Mouse (Mus musculus) lung, postnatal 0 days (tissue): ENCODE measurements around the gene Anapc11. TPM values are rescaled to one million over a fixed set of nuclear protein-coding genes. Genes with fewer than 3 reads are reported as not detected.

Experiments
- ATAC-seq: fragments of 200-750 bp; cut with Nextera tagmentation; 2 replicates; pipeline ENCODE4 v1.8.0; 2017; ENCODE audit warnings: moderate library complexity
- DNase-seq: peaks from one replicate; pipeline ENCODE4 v3.0.0-alpha.2; 2016; ENCODE audit warnings: low spot score
- H3K27ac ChIP-seq: fragments of 300-500 bp; sonication (generic); 2 replicates; pipeline ENCODE4 v1.5.1; 2014; ENCODE audit warnings: antibody characterized with exemption, mild to moderate bottlenecking, low read length, mixed read lengths
- H3K27me3 ChIP-seq: fragments of 300-500 bp; sonication (generic); replicated peaks from 2 replicates; pipeline ENCODE4 v1.6.1; 2014; ENCODE audit warnings: low read length, mixed read lengths; ENCODE audit not compliant: insufficient read depth
- H3K36me3 ChIP-seq: fragments of 300-500 bp; sonication (generic); 2 replicates; pipeline ENCODE4 v1.6.1; 2014; ENCODE audit warnings: low read length, mixed read lengths; ENCODE audit not compliant: insufficient read depth
- H3K4me1 ChIP-seq: fragments of 300-500 bp; sonication (generic); 2 replicates; pipeline ENCODE4 v1.6.1; 2014; ENCODE audit warnings: antibody characterized with exemption, low read depth, low read length, mixed read lengths; ENCODE audit not compliant: insufficient read depth
- H3K4me2 ChIP-seq: fragments of 300-500 bp; sonication (generic); replicated peaks from 2 replicates; pipeline ENCODE4 v1.6.1; 2014; ENCODE audit warnings: low read depth, mild to moderate bottlenecking, low read length, moderate library complexity, mixed read lengths
- H3K4me3 ChIP-seq: fragments of 300-500 bp; sonication (generic); 2 replicates; pipeline ENCODE4 v1.5.1; 2014; ENCODE audit warnings: low read depth, low read length
- H3K9ac ChIP-seq: fragments of 300-500 bp; sonication (generic); replicated peaks from 2 replicates; pipeline ENCODE4 v1.6.1; 2014; ENCODE audit warnings: low read depth, mild to moderate bottlenecking
- H3K9me3 ChIP-seq: fragments of 300-500 bp; sonication (generic); 2 replicates; pipeline ENCODE4 v1.6.1; 2016; ENCODE audit warnings: low read length, mixed read lengths
- CTCF ChIP-seq: IDR thresholded peaks from 2 replicates; pipeline ENCODE4 v1.5.1; 2016; ENCODE audit warnings: antibody characterized with exemption, mild to moderate bottlenecking
- EP300 ChIP-seq: IDR thresholded peaks from 2 replicates; pipeline ENCODE4 v1.6.1; 2016; ENCODE audit warnings: antibody characterized with exemption, mild to moderate bottlenecking, control low read depth
- WGBS: fragments of 180-500 bp; shearing (Covaris S2); extraction: QIAGEN DNeasy Blood & Tissue Kit; methylation state at CpG from one replicate; pipeline ENCODE4 v1.1.7; 2014; 5-methylcytosine and 5-hydroxymethylcytosine counted together
- polyA plus RNA-seq: library from polyadenylated mRNA; unstranded; fragments of >200 nt; fragmentation: Nextera tagmentation; extraction: Ambion mirVana; gene quantifications from 2 replicates; pipeline ENCODE4 v1.2.1, GENCODE M21; 2015

Anapc11 gene
- polyA plus RNA-seq, 1 experiment from 2014 or later: 138 TPM

DNA sequence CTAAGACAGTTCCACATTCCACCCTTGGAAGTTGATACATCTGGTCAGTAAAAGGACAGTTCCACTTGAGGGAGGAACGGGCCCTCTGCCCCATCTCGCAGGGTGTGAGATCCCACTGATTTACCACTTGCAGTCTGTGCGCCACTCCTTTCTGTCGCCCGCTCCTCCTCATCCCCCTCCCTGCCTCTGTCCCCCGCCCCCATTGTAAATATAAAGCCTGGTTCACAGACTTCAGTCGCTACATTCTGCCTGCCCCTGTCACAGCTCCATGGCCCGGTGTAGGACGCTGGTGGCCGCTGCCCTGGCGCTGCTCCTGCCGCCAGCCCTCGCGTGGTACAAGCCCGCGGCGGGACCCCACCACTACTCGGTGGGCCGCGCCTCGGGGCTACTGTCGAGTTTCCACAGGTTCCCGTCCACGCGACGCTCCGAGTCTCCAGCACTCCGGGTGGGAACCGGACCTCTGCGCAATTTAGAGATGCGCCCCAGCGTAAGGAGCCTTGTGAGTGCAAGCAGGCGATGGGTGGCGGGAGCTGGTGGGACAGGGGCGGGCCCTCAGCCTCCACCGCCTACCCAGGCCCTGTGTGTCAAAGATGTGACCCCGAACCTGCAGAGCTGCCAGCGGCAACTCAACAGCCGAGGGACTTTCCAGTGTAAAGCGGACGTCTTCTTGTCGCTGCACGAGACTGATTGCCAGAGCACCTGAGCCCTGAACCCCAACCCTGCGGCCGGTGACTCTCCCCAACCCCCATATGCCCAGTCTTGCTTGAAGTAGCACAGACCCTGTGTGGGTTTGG, 10.2 kb downstream of the Anapc11 start, which contains the start of gene Npb:
Gene Npb (plus strand): TSS at position 237 of the 794 bp plus-strand sequence.
- Histone ChIP-seq H3K27ac (no peak within 1 kb of the TSS), H3K9ac (peak within 1 kb of the TSS; percentile 23; the same call in 1 of the 2 replicates), H3K4me2 (peak within 1 kb of the TSS; percentile 54), H3K27me3 (no peaks in the 10 kb centered on the region), H3K4me3 (peak within 1 kb of the TSS; percentile 26), H3K36me3 (0 out of 2 replicates have a peak, but pooled peaks cover 12% of the 10 kb centered on the region), H3K9me3 (no peaks in the 10 kb centered on the region), H3K4me1 (peaks cover 7% of the 10 kb centered on the region; the same call in 1 of the 2 replicates)
- WGBS: 5% methylated on average over 45 of the region's 45 CpGs
- DNase-seq (no peak), ATAC-seq (peak; percentile 20; the same call in 1 of the 2 replicates)
- TF ChIP-seq CTCF: no peak
- TF ChIP-seq EP300: no peak

- DNase-seq (no peak), ATAC-seq (no peak)
- Histone ChIP-seq H3K9me3 (no peaks in the 10 kb centered on the region), H3K4me2 (no peak overlapping the region), H3K4me3 (no peak overlapping the region), H3K4me1 (peaks cover 7% of the 10 kb centered on the region; the same call in 1 of the 2 replicates), H3K27me3 (no peaks in the 10 kb centered on the region), H3K27ac (no peak overlapping the region), H3K9ac (no peak overlapping the region), H3K36me3 (0 out of 2 replicates have a peak, but pooled peaks cover 12% of the 10 kb centered on the region)
- 55% methylated on average over 8 of the region's 8 CpGs for WGBS
- TF ChIP-seq EP300: no peak
- no peak for TF ChIP-seq CTCF
Observed at GRCm38 (mm10) chr11:120609250-120609649, 11.0 kb downstream of the Anapc11 start.

GRCm38 (mm10) chr11:120610477-120611046, 12.3 kb downstream of the Anapc11 start:
- no peak for ATAC-seq
- Histone ChIP-seq H3K4me1 (peaks cover 7% of the 10 kb centered on the region; the same call in 1 of the 2 replicates), H3K27me3 (no peaks in the 10 kb centered on the region), H3K9me3 (no peaks in the 10 kb centered on the region), H3K9ac (no peak overlapping the region), H3K4me3 (no peak overlapping the region), H3K4me2 (no peak overlapping the region), H3K36me3 (0 out of 2 replicates have a peak, but pooled peaks cover 5% of the 10 kb centered on the region), H3K27ac (no peak overlapping the region)
- WGBS: 83% methylated on average over 9 of the region's 9 CpGs
- no peak for DNase-seq
- no peak for TF ChIP-seq CTCF
- no peak for TF ChIP-seq EP300

GRCm38 (mm10) chr11:120612763-120613162, 14.5 kb downstream of the Anapc11 start:
- TF ChIP-seq CTCF: peak; percentile 94
- TF ChIP-seq EP300: no peak
- Histone ChIP-seq H3K9me3 (no peaks in the 10 kb centered on the region), H3K36me3 (0 out of 2 replicates have a peak, but pooled peaks cover 5% of the 10 kb centered on the region), H3K4me2 (no peak overlapping the region), H3K27ac (no peak overlapping the region), H3K9ac (no peak overlapping the region), H3K4me3 (no peak overlapping the region), H3K4me1 (peaks cover 15% of the 10 kb centered on the region), H3K27me3 (no peaks in the 10 kb centered on the region)
- peak; percentile 51 for ATAC-seq
- 34% methylated on average over 6 of the region's 6 CpGs for WGBS
- peak; percentile 84 for DNase-seq

GRCm38 (mm10) chr11:120613481-120613972, 15.3 kb downstream of the Anapc11 start:
- H3K36me3 ChIP-seq: peaks cover 9% of the 10 kb centered on the region
- 84% methylated on average over 9 of the region's 10 CpGs for WGBS

GRCm38 (mm10) chr11:120613976-120614375, 15.8 kb downstream of the Anapc11 start:
- Histone ChIP-seq H3K9ac (no peak overlapping the region), H3K4me1 (peaks cover 8% of the 10 kb centered on the region), H3K27me3 (no peaks in the 10 kb centered on the region), H3K4me2 (no peak overlapping the region), H3K27ac (no peak overlapping the region), H3K36me3 (peaks cover 11% of the 10 kb centered on the region), H3K9me3 (no peaks in the 10 kb centered on the region), H3K4me3 (no peak overlapping the region)
- 84% methylated on average over 8 of the region's 8 CpGs for WGBS
- TF ChIP-seq EP300: no peak
- TF ChIP-seq CTCF: no peak
- ATAC-seq (no peak), DNase-seq (no peak)

More at GRCm38 (mm10) chr11:120613481-120613972, 15.3 kb downstream of the Anapc11 start:
- no peak overlapping the region for H3K9ac ChIP-seq
- no peak for DNase-seq
- H3K4me3 ChIP-seq: no peak overlapping the region
- no peak overlapping the region for H3K4me2 ChIP-seq
- ATAC-seq: no peak
- H3K4me1 ChIP-seq: peaks cover 10% of the 10 kb centered on the region
- H3K27ac ChIP-seq: no peak overlapping the region
- no peaks in the 10 kb centered on the region for H3K27me3 ChIP-seq
- TF ChIP-seq EP300 (no peak), CTCF (no peak)
- no peaks in the 10 kb centered on the region for H3K9me3 ChIP-seq
